Mouse (Mus musculus) right cerebral cortex, postnatal 10 days (tissue): ENCODE data around the gene Zmiz1.
A peak's percentile ranks its signal among the peaks of the same experiment; 100 is the strongest.

Experiments
- DNase-seq, 2 experiments: peaks; one replicate each; pipeline ENCODE4 v3.0.0; 2021; ENCODE audit warnings: low spot score in 2 of 2

The Zmiz1 gene

GRCm38 (mm10) chr14:25459016-25459393, at the start of gene Zmiz1:
Gene Zmiz1, plus strand, starts transcription at chr14:25459185.
- peak; percentile 91 to 92 for DNase-seq

- DNase-seq, result no peak
Measured at GRCm38 (mm10) chr14:25411848-25412527, 47.0 kb upstream of the Zmiz1 start.

- DNase-seq, result no peak
Measured at GRCm38 (mm10) chr14:25412811-25413210, 46.2 kb upstream of the Zmiz1 start.

- no peak for DNase-seq
Measured at GRCm38 (mm10) chr14:25413510-25413909, 45.5 kb upstream of the Zmiz1 start.

GRCm38 (mm10) chr14:25414115-25414514, 44.9 kb upstream of the Zmiz1 start:
- DNase-seq, result no peak

- no peak for DNase-seq
Measured at GRCm38 (mm10) chr14:25420001-25420690, 38.8 kb upstream of the Zmiz1 start.

- DNase-seq, result peak in 1 of 2 experiments; percentile 38
Measured at GRCm38 (mm10) chr14:25420987-25421386, 38.0 kb upstream of the Zmiz1 start.

- DNase-seq, result peak; percentile 75 to 82
Measured at GRCm38 (mm10) chr14:25421596-25422001, 37.4 kb upstream of the Zmiz1 start.

- DNase-seq, result no peak
Measured at GRCm38 (mm10) chr14:25422946-25423345, 36.0 kb upstream of the Zmiz1 start.

- no peak for DNase-seq
Measured at GRCm38 (mm10) chr14:25423721-25424443, 35.1 kb upstream of the Zmiz1 start.

- no peak for DNase-seq
Measured at GRCm38 (mm10) chr14:25438255-25438654, 20.7 kb upstream of the Zmiz1 start.

GRCm38 (mm10) chr14:25440116-25440515, 18.9 kb upstream of the Zmiz1 start:
- DNase-seq, result no peak

- no peak for DNase-seq
Measured at GRCm38 (mm10) chr14:25440777-25441176, 18.2 kb upstream of the Zmiz1 start.

- no peak for DNase-seq
Measured at GRCm38 (mm10) chr14:25441469-25441868, 17.5 kb upstream of the Zmiz1 start.

- no peak for DNase-seq
Measured at GRCm38 (mm10) chr14:25442676-25443075, 16.3 kb upstream of the Zmiz1 start.

- DNase-seq, result no peak
Measured at GRCm38 (mm10) chr14:25447136-25447775, 11.7 kb upstream of the Zmiz1 start.

GRCm38 (mm10) chr14:25448471-25448870, 10.5 kb upstream of the Zmiz1 start:
- DNase-seq, result no peak

GRCm38 (mm10) chr14:25451099-25451667, 7.8 kb upstream of the Zmiz1 start:
- no peak for DNase-seq

- no peak for DNase-seq
Measured at GRCm38 (mm10) chr14:25451699-25452632, 7.0 kb upstream of the Zmiz1 start.

GRCm38 (mm10) chr14:25452633-25453025, 6.4 kb upstream of the Zmiz1 start:
- DNase-seq, result no peak
